Mouse (Mus musculus) testis, adult 2 months (tissue): ENCODE data around the gene Adamtsl1. TPM values are rescaled to one million over a fixed set of nuclear protein-coding genes. Genes with fewer than 3 reads are reported as not detected.

Source experiments
- H3K27ac ChIP-seq: fragments of 200-500 bp; 2 replicates; pipeline ENCODE4 v1.5.1; 2012; ENCODE audit warnings: low read depth, low read length; ENCODE audit not compliant: control insufficient read depth, insufficient read depth
- H3K27me3 ChIP-seq: fragments of 200-500 bp; 2 replicates; pipeline ENCODE4 v1.6.1; 2012; ENCODE audit warnings: mild to moderate bottlenecking, low read length, moderate library complexity; ENCODE audit not compliant: control insufficient read depth, insufficient read depth
- H3K36me3 ChIP-seq: fragments of 200-500 bp; 2 replicates; pipeline ENCODE4 v1.6.1; 2012; ENCODE audit warnings: mild to moderate bottlenecking, low read length; ENCODE audit not compliant: control insufficient read depth, insufficient read depth
- H3K4me1 ChIP-seq: fragments of 200-500 bp; 2 replicates; pipeline ENCODE4 v1.6.1; 2012; ENCODE audit warnings: low read length; ENCODE audit not compliant: control insufficient read depth, insufficient read depth
- H3K4me3 ChIP-seq: fragments of 200-500 bp; 2 replicates; pipeline ENCODE4 v1.5.1; 2012; ENCODE audit warnings: low read depth, mild to moderate bottlenecking, low read length, moderate library complexity, mixed read lengths; ENCODE audit not compliant: control insufficient read depth
- CTCF ChIP-seq: fragments of 200-500 bp; IDR thresholded peaks from 2 replicates; pipeline ENCODE4 v1.5.1; 2012; ENCODE audit warnings: low read depth, mild to moderate bottlenecking, inconsistent platforms, low read length, moderate library complexity; ENCODE audit not compliant: control insufficient read depth, insufficient read depth, insufficient replicate concordance
- POLR2A ChIP-seq: fragments of 200-500 bp; IDR thresholded peaks from 2 replicates; pipeline ENCODE4 v1.6.1; 2012; ENCODE audit warnings: low read depth, mild to moderate bottlenecking, inconsistent platforms, low read length, moderate library complexity; ENCODE audit not compliant: control insufficient read depth
- polyA plus RNA-seq: library from polyadenylated mRNA; depleted of rRNA; stranded (reverse); fragments of >200 nt; gene quantifications from 2 replicates; pipeline ENCODE4 v1.2.3, GENCODE M21; 2012

The Adamtsl1 gene
- polyA plus RNA-seq, 1 experiment: 5.2 TPM

DNA sequence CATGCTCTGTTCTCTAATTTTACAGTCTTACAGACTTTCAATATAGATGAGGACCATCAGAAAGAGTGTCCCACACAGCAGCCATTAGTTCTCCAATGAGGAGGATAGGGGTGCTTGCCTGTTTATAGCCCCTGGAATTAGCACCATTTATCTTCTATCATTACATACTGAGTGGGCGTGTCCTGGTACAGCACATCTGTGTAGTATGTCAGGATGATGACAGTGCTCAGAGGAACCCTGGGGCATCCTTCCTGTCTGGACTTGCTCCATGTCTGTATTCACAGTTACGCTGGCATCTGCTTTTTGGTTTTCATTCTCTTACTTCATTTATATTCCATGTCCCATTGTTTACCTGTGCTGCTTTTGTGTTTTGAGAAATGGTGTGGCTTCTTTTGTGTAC is 304.5 kb downstream of the Adamtsl1 start:
- Histone ChIP-seq H3K27ac (no peak overlapping the region), H3K27me3 (no peaks in the 10 kb centered on the region), H3K4me1 (no peaks in the 10 kb centered on the region), H3K36me3 (no peaks in the 10 kb centered on the region), H3K4me3 (no peak overlapping the region)
- no peak for TF ChIP-seq POLR2A
- no peak for TF ChIP-seq CTCF

DNA sequence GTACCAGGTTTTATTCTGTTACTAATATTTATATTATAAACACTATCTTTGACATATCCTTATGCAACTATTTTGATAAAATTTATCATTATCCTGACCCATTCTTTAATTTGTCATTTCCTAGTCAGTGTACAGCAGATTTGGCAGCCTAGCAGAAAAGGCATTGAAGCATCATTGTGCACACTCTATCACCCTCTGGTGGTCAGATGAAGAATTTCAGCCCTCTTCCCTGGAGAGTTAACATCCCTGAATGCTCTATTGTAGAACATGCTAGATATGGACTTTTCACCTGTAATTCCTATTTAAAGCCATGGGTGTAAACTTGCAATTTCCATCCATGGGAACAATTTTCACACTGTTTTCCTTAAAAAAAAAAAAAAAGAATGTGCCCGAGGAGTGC is 305.2 kb downstream of the Adamtsl1 start:
- Histone ChIP-seq H3K4me1 (no peaks in the 10 kb centered on the region), H3K4me3 (no peak overlapping the region), H3K36me3 (no peaks in the 10 kb centered on the region), H3K27ac (no peak overlapping the region), H3K27me3 (no peaks in the 10 kb centered on the region)
- TF ChIP-seq POLR2A: no peak
- no peak; the same call in 1 of the 2 replicates for TF ChIP-seq CTCF

DNA sequence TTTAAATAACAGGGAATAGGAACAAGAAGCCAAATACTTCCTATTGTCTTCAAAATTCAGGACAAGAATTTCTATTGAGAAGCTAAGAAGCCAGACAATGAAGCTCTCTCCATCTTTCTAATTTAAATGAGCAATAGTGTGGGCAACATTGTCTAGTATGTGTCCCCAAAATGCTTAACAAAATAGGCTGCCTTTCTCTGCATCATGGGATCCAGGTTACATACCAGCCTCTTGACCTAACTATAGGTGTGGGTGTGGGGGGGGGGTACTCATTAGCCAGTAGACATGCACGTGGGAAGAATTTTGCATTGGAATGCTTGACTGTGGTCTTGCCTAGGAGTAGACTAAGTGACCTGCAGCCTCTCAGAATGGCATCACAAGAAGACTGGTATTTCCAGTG is 305.9 kb downstream of the Adamtsl1 start:
- no peak overlapping the region for H3K27ac ChIP-seq
- H3K4me3 ChIP-seq: no peak overlapping the region
- H3K27me3 ChIP-seq: no peaks in the 10 kb centered on the region
- no peaks in the 10 kb centered on the region for H3K36me3 ChIP-seq
- no peaks in the 10 kb centered on the region for H3K4me1 ChIP-seq
- no peak for TF ChIP-seq POLR2A
- no peak for TF ChIP-seq CTCF

GRCm38 (mm10) chr4:85823952-85824704 is 310.2 kb downstream of the Adamtsl1 start:
- no peak for TF ChIP-seq CTCF
- no peak for TF ChIP-seq POLR2A
- Histone ChIP-seq H3K27ac (no peak overlapping the region), H3K4me3 (no peak overlapping the region), H3K36me3 (no peaks in the 10 kb centered on the region), H3K27me3 (no peaks in the 10 kb centered on the region), H3K4me1 (no peaks in the 10 kb centered on the region)

DNA sequence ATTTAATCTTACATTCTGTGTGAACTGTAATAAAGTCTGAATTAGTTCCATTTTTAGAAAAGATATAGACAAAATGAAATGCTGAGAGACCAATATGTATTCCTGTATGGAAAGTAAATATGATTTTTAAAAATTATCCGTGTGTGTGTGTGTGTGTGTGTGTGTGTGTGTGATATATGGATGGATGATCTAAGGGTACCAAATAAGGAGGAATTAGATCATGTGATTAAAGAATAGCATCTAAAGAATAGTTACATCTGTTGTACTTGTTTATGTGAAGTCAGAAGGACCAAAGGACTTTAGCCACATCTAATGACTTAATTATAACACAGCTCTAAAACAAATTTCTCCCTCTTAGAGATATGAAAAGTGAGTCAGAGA is 310.7 kb downstream of the Adamtsl1 start:
- H3K4me3 ChIP-seq: no peak overlapping the region
- H3K27me3 ChIP-seq: no peaks in the 10 kb centered on the region
- no peaks in the 10 kb centered on the region for H3K36me3 ChIP-seq
- H3K4me1 ChIP-seq: no peaks in the 10 kb centered on the region
- TF ChIP-seq CTCF (no peak), POLR2A (no peak)
- no peak overlapping the region for H3K27ac ChIP-seq

- Histone ChIP-seq H3K27me3 (no peaks in the 10 kb centered on the region), H3K4me1 (no peaks in the 10 kb centered on the region), H3K36me3 (no peaks in the 10 kb centered on the region), H3K27ac (no peak overlapping the region), H3K4me3 (no peak overlapping the region)
- TF ChIP-seq POLR2A (no peak), CTCF (no peak)
Measured at GRCm38 (mm10) chr4:85837058-85837457, 323.1 kb downstream of the Adamtsl1 start.

GRCm38 (mm10) chr4:85837532-85837965 is 323.6 kb downstream of the Adamtsl1 start:
- H3K27ac ChIP-seq: no peak overlapping the region
- H3K4me1 ChIP-seq: no peaks in the 10 kb centered on the region
- H3K36me3 ChIP-seq: no peaks in the 10 kb centered on the region
- H3K4me3 ChIP-seq: no peak overlapping the region
- H3K27me3 ChIP-seq: no peaks in the 10 kb centered on the region
- TF ChIP-seq POLR2A: no peak
- TF ChIP-seq CTCF: no peak

DNA sequence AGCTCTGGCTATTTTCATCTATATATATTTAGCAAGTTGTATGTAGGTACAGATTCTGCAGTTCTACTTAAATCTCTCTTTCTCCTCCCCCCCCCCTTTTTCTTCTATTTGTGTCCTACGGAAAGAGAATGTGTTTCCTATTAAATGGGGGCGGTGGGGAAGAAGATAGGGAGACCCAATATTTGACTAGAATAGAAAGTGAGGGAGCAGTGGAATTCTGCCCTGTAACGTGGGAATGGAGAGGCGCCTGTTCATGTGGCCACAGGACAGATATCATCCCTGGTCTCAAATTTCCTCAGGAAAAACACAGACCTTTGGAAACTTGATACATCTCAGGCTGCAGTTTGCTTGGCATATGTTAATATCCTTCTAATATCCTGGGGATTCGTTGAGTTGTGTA is 324.1 kb downstream of the Adamtsl1 start:
- Histone ChIP-seq H3K4me3 (no peak overlapping the region), H3K4me1 (no peaks in the 10 kb centered on the region), H3K27me3 (no peaks in the 10 kb centered on the region), H3K36me3 (no peaks in the 10 kb centered on the region), H3K27ac (no peak overlapping the region)
- TF ChIP-seq CTCF: no peak
- no peak for TF ChIP-seq POLR2A
